Mouse (Mus musculus) embryonic facial prominence, embryonic 13.5 days (tissue): ENCODE data around the gene Wdtc1. TPM values are rescaled to one million over a fixed set of nuclear protein-coding genes. Genes with fewer than 3 reads are reported as not detected.

Source experiments
- ATAC-seq: fragments of 200-750 bp; cut with Nextera tagmentation; 2 replicates; pipeline ENCODE4 v1.8.0; 2017; ENCODE audit warnings: low read depth; ENCODE audit not compliant: insufficient number of reproducible peaks, insufficient read depth, low FRiP score, low TSS enrichment
- H3K27ac ChIP-seq: fragments of 300-500 bp; sonication (generic); 2 replicates; pipeline ENCODE4 v1.5.1; 2015; ENCODE audit warnings: moderate library complexity, mild to moderate bottlenecking, inconsistent platforms
- H3K27me3 ChIP-seq: fragments of 300-500 bp; sonication (generic); 2 replicates; pipeline ENCODE4 v1.6.1; 2015; ENCODE audit warnings: mild to moderate bottlenecking, inconsistent platforms
- H3K36me3 ChIP-seq: fragments of 300-500 bp; sonication (generic); 2 replicates; pipeline ENCODE4 v1.6.1; 2015; ENCODE audit warnings: mild to moderate bottlenecking, inconsistent platforms
- H3K4me1 ChIP-seq: fragments of 300-500 bp; sonication (generic); 2 replicates; pipeline ENCODE4 v1.6.1; 2015; ENCODE audit warnings: inconsistent platforms
- H3K4me2 ChIP-seq: fragments of 300-500 bp; sonication (generic); 2 replicates; pipeline ENCODE4 v1.6.1; 2015; ENCODE audit warnings: moderate library complexity, mild to moderate bottlenecking, inconsistent platforms
- H3K4me3 ChIP-seq: fragments of 300-500 bp; sonication (generic); 2 replicates; pipeline ENCODE4 v1.5.1; 2015; ENCODE audit warnings: mild to moderate bottlenecking, inconsistent platforms
- H3K9ac ChIP-seq: fragments of 300-500 bp; sonication (generic); 2 replicates; pipeline ENCODE4 v1.6.1; 2015; ENCODE audit warnings: mild to moderate bottlenecking, inconsistent platforms
- H3K9me3 ChIP-seq: fragments of 300-500 bp; sonication (generic); 2 replicates; pipeline ENCODE4 v1.6.1; 2016; ENCODE audit warnings: inconsistent platforms
- WGBS: fragments of 180-500 bp; shearing (Covaris S2); methylation state at CpG from one replicate; pipeline ENCODE4 v1.1.7; 2015; ENCODE audit warnings: mixed read lengths; 5-methylcytosine and 5-hydroxymethylcytosine counted together
- polyA plus RNA-seq: library from polyadenylated mRNA; unstranded; fragments of >200 nt; fragmentation: Nextera tagmentation; extraction: Ambion mirVana; gene quantifications from 2 replicates; pipeline ENCODE4 v1.2.1, GENCODE M21; 2015

Wdtc1 gene
- polyA plus RNA-seq, 1 experiment from 2014 or later = 13.9 TPM

DNA sequence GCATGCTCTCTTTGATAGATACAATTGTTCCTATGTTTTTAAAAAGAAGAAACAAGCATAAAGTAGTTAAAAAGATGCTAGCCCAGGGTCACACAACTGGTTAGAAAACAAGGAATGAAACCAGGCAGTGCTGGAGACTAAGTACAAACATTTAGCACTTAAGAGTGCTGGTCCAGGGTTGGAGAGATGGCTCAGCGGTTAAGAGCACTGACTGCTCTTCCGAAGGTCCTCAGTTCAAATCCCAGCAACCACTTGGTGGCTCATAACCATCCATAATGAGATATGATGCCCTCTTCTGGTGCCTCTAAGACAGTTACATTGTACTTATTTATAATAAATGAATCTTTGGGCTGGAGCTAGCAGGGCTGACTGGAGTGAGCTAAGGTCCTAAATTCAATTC is 13.1 kb downstream of the Wdtc1 start:
- no peak for ATAC-seq
- H3K4me1 ChIP-seq = peaks cover 21% of the 10 kb centered on the region
- H3K4me2 ChIP-seq = no peak overlapping the region
- H3K9ac ChIP-seq = no peak overlapping the region
- no peak overlapping the region for H3K4me3 ChIP-seq
- WGBS = 79% methylated on average over 2 of the region's 2 CpGs
- no peaks in the 10 kb centered on the region for H3K27me3 ChIP-seq
- no peak overlapping the region for H3K27ac ChIP-seq
- no peaks in the 10 kb centered on the region for H3K9me3 ChIP-seq
- no peaks in the 10 kb centered on the region for H3K36me3 ChIP-seq

DNA sequence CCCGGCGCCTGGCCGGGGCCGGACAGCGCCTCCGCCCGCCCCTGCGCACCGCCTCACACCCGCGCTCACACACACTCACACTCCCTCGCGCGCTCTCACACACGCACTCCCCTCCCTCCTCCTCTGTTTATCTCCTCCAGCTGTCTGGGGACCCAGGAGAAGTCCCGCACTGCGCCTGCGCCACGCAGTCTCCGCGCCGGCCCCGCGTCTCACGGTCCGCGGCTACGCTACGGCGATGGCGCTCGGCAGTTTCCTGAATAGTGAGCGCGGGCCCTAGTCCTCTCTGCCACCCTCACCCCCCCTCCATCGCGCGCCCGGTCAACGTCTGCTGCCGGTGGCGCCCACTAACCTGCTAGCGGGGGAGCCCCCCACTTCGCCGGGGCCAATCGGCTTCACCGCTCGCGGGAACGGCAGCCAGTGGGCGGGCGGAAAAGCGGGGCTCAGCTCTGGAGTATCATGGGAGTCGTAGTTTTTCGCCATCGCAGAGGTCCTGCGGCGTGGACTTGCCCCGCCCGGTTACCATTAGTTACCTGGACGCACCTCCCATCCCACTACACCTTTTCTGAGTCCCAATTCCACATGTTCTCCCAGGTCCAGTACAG is 14.0 kb downstream of the Wdtc1 start:
- WGBS = under 1% methylated on average over 56 of the region's 60 CpGs
- peak; percentile 95 for ATAC-seq

DNA sequence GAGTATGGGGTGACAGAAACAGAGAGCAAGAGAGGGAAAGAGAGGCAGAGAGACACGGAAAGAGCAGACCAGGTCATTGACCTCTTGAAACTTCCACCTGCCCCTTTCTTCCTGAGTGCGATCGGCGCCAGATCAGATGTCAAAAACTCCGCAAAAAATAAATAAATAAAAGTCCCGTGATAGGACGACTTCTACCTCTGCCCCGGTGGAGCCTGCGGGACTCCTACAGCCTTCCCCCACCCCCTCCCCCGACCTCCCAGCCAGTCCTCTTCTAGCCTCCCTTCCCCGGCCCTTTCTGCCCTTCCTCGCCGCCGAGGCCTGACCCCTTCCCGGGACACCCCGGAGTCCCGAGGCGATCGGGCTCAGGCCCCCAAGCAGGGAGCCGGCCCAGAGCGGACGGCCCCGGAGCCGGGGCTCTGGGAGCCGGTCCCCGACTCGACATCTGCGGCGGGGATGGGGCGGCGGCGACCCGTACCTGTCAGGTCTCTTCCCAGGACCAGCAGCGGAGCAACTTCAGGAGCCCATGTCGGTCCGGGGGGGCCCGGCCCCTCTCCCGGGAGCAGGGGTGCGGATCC is 14.7 kb downstream of the Wdtc1 start:
- Histone ChIP-seq H3K4me2 (peak overlapping the region; percentile 85), H3K36me3 (no peaks in the 10 kb centered on the region), H3K4me1 (peaks cover 24% of the 10 kb centered on the region), H3K4me3 (peak overlapping the region; percentile 88), H3K27ac (peak overlapping the region; percentile 81), H3K9ac (peak overlapping the region; percentile 90), H3K27me3 (no peaks in the 10 kb centered on the region), H3K9me3 (no peaks in the 10 kb centered on the region)
- ATAC-seq = no peak; the same call in 1 of the 2 replicates
- whole genome bisulfite sequencing = 0% methylated on average over 39 of the region's 39 CpGs

More for the DNA sequence above, 14.0 kb downstream of the Wdtc1 start:
- H3K36me3 ChIP-seq = no peaks in the 10 kb centered on the region
- peak overlapping the region; percentile 85 for H3K4me2 ChIP-seq
- peak overlapping the region; percentile 88 for H3K4me3 ChIP-seq
- H3K9me3 ChIP-seq = no peaks in the 10 kb centered on the region
- peaks cover 21% of the 10 kb centered on the region for H3K4me1 ChIP-seq
- H3K27ac ChIP-seq = peak overlapping the region; percentile 81
- H3K9ac ChIP-seq = peak overlapping the region; percentile 90
- no peaks in the 10 kb centered on the region for H3K27me3 ChIP-seq

DNA sequence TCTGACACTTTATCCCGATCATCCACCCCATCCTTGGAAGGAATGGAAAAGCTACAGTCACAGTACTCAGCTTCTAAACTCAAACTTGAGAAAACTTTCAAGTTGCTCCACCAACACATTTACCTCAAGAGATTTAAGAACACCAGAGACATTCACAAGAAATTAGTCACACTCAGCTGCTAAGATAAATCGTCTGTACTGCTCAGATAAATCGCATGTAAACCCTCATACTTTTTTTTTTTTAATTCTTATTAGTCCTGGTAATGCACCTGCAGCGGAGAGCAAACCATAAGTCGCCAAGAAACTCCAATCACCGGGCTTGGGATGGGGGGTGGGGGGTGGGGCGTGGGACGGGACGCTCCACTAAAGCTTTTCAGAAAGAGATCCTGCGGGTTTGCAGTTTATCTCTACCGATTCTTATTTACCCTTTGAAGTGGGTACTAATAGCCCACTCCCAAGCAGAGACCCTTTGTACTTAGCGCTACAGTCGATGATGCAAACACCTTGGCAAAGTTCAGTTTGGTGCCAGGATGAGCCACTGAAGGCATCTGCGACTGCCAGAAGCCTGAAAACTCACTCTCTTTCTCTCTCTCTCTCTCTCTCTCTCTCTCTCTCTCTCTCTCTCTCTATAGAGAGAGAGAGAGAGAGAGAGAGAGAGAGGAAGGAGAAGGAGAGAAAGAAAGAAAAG is 15.3 kb downstream of the Wdtc1 start:
- Histone ChIP-seq H3K9ac (peak overlapping the region; percentile 90), H3K4me2 (peak overlapping the region; percentile 85), H3K9me3 (no peaks in the 10 kb centered on the region), H3K27me3 (no peaks in the 10 kb centered on the region), H3K36me3 (no peaks in the 10 kb centered on the region), H3K4me3 (peak overlapping the region; percentile 88), H3K4me1 (peaks cover 29% of the 10 kb centered on the region), H3K27ac (no peak overlapping the region)
- ATAC-seq = no peak
- 12% methylated on average over 14 of the region's 14 CpGs for WGBS

DNA sequence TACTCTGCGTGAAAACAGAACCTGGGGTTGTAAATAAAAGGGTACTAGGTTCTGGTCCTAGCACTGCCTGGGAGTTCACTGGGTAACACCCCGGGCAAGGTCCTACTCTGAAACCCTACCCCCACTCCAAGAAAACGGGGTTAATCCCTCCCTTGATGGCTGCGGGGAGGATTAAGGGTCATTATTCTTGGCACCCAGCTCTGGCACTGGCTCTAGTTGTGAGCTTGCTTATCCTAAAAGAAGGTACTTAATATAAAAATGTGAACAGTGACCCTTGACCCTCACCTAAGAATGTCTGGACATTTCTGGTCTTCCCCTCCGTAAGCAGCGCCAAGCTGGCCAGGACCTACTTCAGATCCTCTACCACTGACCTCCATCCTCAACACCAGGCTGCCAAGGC is 20.0 kb downstream of the Wdtc1 start:
- 50% methylated on average over 6 of the region's 6 CpGs for WGBS
- Histone ChIP-seq H3K9me3 (no peaks in the 10 kb centered on the region), H3K36me3 (no peaks in the 10 kb centered on the region; the same call in 1 of the 2 replicates), H3K9ac (no peak overlapping the region), H3K27ac (no peak overlapping the region), H3K4me1 (peaks cover 27% of the 10 kb centered on the region), H3K4me3 (no peak overlapping the region), H3K27me3 (no peaks in the 10 kb centered on the region), H3K4me2 (no peak overlapping the region)
- no peak for ATAC-seq

DNA sequence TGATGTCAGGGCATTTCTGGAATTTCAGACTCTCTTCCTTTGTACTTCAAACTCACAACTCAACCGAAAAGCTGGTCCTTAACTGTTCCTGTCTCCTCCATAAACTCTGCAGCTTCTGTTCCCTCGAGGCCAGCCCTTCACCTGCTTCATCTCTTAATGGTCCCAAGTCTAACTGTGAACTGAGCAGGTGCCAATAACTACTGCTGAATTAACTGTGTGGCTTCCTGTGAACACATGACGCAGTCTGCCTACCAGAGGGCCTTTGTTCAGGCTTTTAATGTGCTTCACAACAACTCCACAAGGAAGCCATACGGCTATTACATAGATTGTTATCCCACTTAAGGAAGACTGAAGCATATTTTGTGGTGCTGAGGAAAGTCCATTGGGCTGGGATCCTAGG is 23.0 kb downstream of the Wdtc1 start:
- WGBS = 75% methylated on average over 4 of the region's 4 CpGs
- Histone ChIP-seq H3K27me3 (no peaks in the 10 kb centered on the region), H3K4me1 (0 out of 2 replicates have a peak, but pooled peaks cover 11% of the 10 kb centered on the region)

DNA sequence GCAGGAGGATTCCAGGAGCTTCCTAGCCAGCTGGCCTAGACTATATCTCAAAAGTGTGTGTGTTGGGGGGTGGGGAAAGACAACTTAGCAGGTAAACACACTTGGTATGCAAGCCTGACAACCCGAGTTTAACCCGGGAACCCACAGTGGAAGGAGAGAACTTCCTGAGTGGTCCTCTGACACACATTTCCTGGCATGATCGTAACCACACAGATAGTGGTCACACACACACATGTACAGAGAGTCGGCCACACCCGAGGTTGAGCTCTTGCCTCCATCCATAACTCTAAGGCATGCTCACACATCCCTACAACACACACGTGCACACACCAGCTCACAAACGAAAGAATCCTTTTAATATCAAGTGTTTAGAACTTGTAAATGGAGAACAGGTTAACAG is 25.2 kb downstream of the Wdtc1 start:
- Histone ChIP-seq H3K9me3 (no peaks in the 10 kb centered on the region), H3K4me2 (no peak overlapping the region), H3K27me3 (no peaks in the 10 kb centered on the region), H3K36me3 (no peaks in the 10 kb centered on the region; the same call in none of the 2 replicates), H3K27ac (no peak overlapping the region), H3K4me3 (no peak overlapping the region), H3K4me1 (0 out of 2 replicates have a peak, but pooled peaks cover 4% of the 10 kb centered on the region), H3K9ac (0 out of 2 replicates have a peak overlapping the region, but pooled peaks have one; percentile 11)
- 81% methylated on average over 7 of the region's 7 CpGs for WGBS
- ATAC-seq = no peak

More for the DNA sequence above, 23.0 kb downstream of the Wdtc1 start:
- H3K4me3 ChIP-seq = no peak overlapping the region
- no peaks in the 10 kb centered on the region for H3K9me3 ChIP-seq
- ATAC-seq = no peak
- no peaks in the 10 kb centered on the region; the same call in 1 of the 2 replicates for H3K36me3 ChIP-seq
- no peak overlapping the region for H3K9ac ChIP-seq
- H3K4me2 ChIP-seq = no peak overlapping the region
- H3K27ac ChIP-seq = no peak overlapping the region

DNA sequence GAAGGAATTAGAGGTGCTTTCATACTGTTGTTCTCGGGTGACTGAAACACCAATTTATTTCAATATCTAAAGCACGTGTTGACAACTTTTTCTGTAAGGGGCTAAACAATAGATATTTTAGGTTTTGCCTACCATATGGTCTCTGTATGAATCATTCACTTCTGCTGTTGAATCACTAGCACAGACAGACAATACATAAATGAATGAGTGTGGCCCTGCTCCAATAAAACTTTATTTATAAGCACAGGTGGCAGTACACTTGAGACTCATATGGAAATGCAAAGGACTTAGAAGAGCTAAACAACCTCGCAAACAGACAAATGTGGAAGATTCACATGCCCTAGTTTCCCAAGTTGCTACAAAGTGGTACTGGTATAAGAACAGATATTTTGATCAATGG is 33.6 kb downstream of the Wdtc1 start:
- 0 out of 2 replicates have a peak, but pooled peaks cover 3% of the 10 kb centered on the region for H3K4me1 ChIP-seq
- WGBS = 86% methylated on average over 3 of the region's 3 CpGs
- no peaks in the 10 kb centered on the region for H3K9me3 ChIP-seq
- H3K27ac ChIP-seq = no peak overlapping the region
- no peak overlapping the region for H3K9ac ChIP-seq
- H3K4me3 ChIP-seq = no peak overlapping the region
- H3K4me2 ChIP-seq = no peak overlapping the region
- peaks cover 26% of the 10 kb centered on the region for H3K36me3 ChIP-seq
- ATAC-seq = no peak
- no peaks in the 10 kb centered on the region for H3K27me3 ChIP-seq

DNA sequence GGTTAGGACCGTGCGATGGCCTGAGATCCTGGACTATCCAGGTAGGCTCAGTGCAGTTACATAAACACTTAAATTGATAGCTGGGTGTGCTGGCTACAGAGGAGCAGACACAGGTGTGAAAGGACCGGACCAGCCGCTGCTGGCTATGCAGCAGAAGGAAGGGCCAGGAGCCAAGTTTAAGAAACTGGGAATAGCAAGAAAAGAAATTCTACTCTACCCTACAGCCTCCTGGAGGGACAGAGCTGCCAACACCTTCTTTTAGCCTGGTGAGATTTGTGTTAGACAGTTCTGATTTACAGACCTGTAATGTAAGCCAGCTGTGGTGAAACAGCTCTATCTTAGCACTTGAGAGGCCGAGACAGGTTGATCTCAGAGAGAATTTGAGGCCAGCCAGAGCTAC is 37.3 kb downstream of the Wdtc1 start:
- ATAC-seq = no peak
- WGBS = 78% methylated on average over 5 of the region's 5 CpGs
- Histone ChIP-seq H3K36me3 (peaks cover 26% of the 10 kb centered on the region), H3K9ac (no peak overlapping the region), H3K27me3 (no peaks in the 10 kb centered on the region), H3K4me2 (no peak overlapping the region), H3K9me3 (no peaks in the 10 kb centered on the region), H3K27ac (no peak overlapping the region), H3K4me3 (no peak overlapping the region), H3K4me1 (0 out of 2 replicates have a peak, but pooled peaks cover 3% of the 10 kb centered on the region)

DNA sequence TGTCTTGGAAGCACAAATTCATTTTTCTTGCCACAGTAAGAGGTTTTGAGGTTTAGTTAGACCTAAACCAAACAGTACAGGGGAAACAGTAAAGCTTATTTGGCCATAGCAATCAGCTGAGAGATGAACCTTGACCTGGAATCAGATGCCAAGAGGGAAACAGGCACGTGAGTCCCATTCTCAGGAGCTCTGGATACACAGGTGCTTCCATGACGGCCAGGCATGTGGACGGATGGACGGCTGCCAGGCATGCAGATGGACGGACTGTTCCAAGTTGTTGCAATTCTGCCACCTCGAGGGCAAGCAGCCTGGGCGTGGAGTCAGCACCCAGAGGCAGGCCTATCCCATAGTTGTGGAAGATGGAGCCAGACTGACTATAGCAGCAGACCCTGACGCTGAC is 38.4 kb downstream of the Wdtc1 start:
- 82% methylated on average over 8 of the region's 8 CpGs for WGBS
- no peak for ATAC-seq
- H3K4me1 ChIP-seq = peaks cover 5% of the 10 kb centered on the region; the same call in 1 of the 2 replicates
- no peak overlapping the region for H3K4me2 ChIP-seq
- H3K9ac ChIP-seq = 0 out of 2 replicates have a peak overlapping the region, but pooled peaks have one; percentile 40
- H3K36me3 ChIP-seq = peaks cover 26% of the 10 kb centered on the region
- H3K27ac ChIP-seq = no peak overlapping the region
- H3K4me3 ChIP-seq = no peak overlapping the region
- H3K27me3 ChIP-seq = no peaks in the 10 kb centered on the region
- H3K9me3 ChIP-seq = no peaks in the 10 kb centered on the region

DNA sequence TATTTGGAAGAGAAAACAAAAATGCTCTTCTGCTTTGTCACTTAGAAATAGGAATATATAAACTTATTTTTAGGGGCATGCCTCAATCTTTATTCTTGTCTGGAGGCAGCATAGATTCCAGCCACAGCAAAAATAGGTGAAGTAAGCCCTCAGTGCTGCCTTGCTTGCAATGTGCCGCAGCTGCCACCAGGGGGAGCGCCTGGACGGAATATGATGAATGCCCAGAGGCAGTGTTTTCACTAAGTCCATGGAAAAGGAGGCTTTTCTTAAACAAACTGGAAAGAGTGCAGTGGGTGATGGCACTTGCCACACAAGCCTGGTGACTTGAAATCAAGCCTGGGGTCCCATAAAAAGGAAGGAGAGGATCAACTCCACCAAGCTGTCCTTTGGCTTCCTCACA is 43.3 kb downstream of the Wdtc1 start:
- Histone ChIP-seq H3K9me3 (no peaks in the 10 kb centered on the region), H3K36me3 (peaks cover 25% of the 10 kb centered on the region), H3K27ac (no peak overlapping the region), H3K4me1 (peaks cover 2% of the 10 kb centered on the region; the same call in 1 of the 2 replicates), H3K4me2 (no peak overlapping the region), H3K27me3 (no peaks in the 10 kb centered on the region), H3K9ac (no peak overlapping the region), H3K4me3 (no peak overlapping the region)
- ATAC-seq = no peak
- WGBS = 0% methylated on average over 3 of the region's 3 CpGs
